Mouse (Mus musculus): ENCODE measurements at regions not wholly inside any gene's neighbourhood (a gene's known extent, or its start where the extent isn't known, plus 50 kb on each side); places are given as distances from the start of the nearest gene placed in this dataset.

GRCm38 (mm10) chr15:97596514-97597081 lies 109.0 kb downstream of the Rpap3 start:
- Histone ChIP-seq H3K9ac (ENCODE audit: low read depth, poor library complexity, severe bottlenecking) (no peak overlapping the region), H3K27ac (ENCODE audit: insufficient read depth, low read length) (peak overlapping the region; percentile 84), H3K4me1 (ENCODE audit: control insufficient read depth, insufficient read depth, low read length) (peaks cover 19% of the 10 kb centered on the region), H3K36me3 (ENCODE audit: control insufficient read depth, insufficient read depth, low read length, poor library complexity, severe bottlenecking) (no peaks in the 10 kb centered on the region), H3K27me3 (ENCODE audit: control insufficient read depth, insufficient read depth, low read length, poor library complexity, severe bottlenecking) (no peaks in the 10 kb centered on the region), H3K4me3 (ENCODE audit: low read depth, low read length) (no peak overlapping the region), H3K9me3 (replicated peaks; ENCODE audit: control insufficient read depth, insufficient read depth, low read length, poor library complexity, severe bottlenecking) (no peaks in the 10 kb centered on the region)
- TF ChIP-seq CTCF (IDR thresholded peaks at IDR 0.05; ENCODE audit: low read depth, low read length), result no peak
- no peak for TF ChIP-seq EP300 (IDR thresholded peaks at IDR 0.05; ENCODE audit: insufficient read depth, low read depth, low read length)
- TF ChIP-seq POLR2A (IDR thresholded peaks at IDR 0.05; ENCODE audit: insufficient read depth, low read length), result no peak

- Histone ChIP-seq H3K4me1 (ENCODE audit: control insufficient read depth, insufficient read depth, low read length) (peaks cover 22% of the 10 kb centered on the region), H3K9ac (ENCODE audit: low read depth, poor library complexity, severe bottlenecking) (peak overlapping the region; percentile 35; the same call in 1 of the 2 replicates)
Observed at GRCm38 (mm10) chr15:97595284-97595796, 110.3 kb downstream of the Rpap3 start.

GRCm38 (mm10) chr15:97593781-97594600 lies 111.6 kb downstream of the Rpap3 start:
- no peak for TF ChIP-seq CTCF (IDR thresholded peaks at IDR 0.05; ENCODE audit: low read depth, low read length)
- peak; percentile 73 for TF ChIP-seq EP300 (IDR thresholded peaks at IDR 0.05; ENCODE audit: insufficient read depth, low read depth, low read length)
- H3K27me3 ChIP-seq (ENCODE audit: control insufficient read depth, insufficient read depth, low read length, poor library complexity, severe bottlenecking), result no peaks in the 10 kb centered on the region
- H3K4me1 ChIP-seq (ENCODE audit: control insufficient read depth, insufficient read depth, low read length), result peaks cover 24% of the 10 kb centered on the region
- H3K27ac ChIP-seq (ENCODE audit: insufficient read depth, low read length), result peak overlapping the region; percentile 93
- H3K36me3 ChIP-seq (ENCODE audit: control insufficient read depth, insufficient read depth, low read length, poor library complexity, severe bottlenecking), result no peaks in the 10 kb centered on the region
- no peaks in the 10 kb centered on the region for H3K9me3 ChIP-seq (replicated peaks; ENCODE audit: control insufficient read depth, insufficient read depth, low read length, poor library complexity, severe bottlenecking)
- peak overlapping the region; percentile 26; the same call in 1 of the 2 replicates for H3K9ac ChIP-seq (ENCODE audit: low read depth, poor library complexity, severe bottlenecking)
- no peak overlapping the region for H3K4me3 ChIP-seq (ENCODE audit: low read depth, low read length)

More at GRCm38 (mm10) chr15:97595284-97595796, 110.3 kb downstream of the Rpap3 start:
- Histone ChIP-seq H3K27me3 (ENCODE audit: control insufficient read depth, insufficient read depth, low read length, poor library complexity, severe bottlenecking) (no peaks in the 10 kb centered on the region), H3K4me3 (ENCODE audit: low read depth, low read length) (no peak overlapping the region), H3K9me3 (replicated peaks; ENCODE audit: control insufficient read depth, insufficient read depth, low read length, poor library complexity, severe bottlenecking) (no peaks in the 10 kb centered on the region), H3K36me3 (ENCODE audit: control insufficient read depth, insufficient read depth, low read length, poor library complexity, severe bottlenecking) (no peaks in the 10 kb centered on the region), H3K27ac (ENCODE audit: insufficient read depth, low read length) (peak overlapping the region; percentile 93)
- TF ChIP-seq EP300 (IDR thresholded peaks at IDR 0.05; ENCODE audit: insufficient read depth, low read depth, low read length) (peak; percentile 97), CTCF (IDR thresholded peaks at IDR 0.05; ENCODE audit: low read depth, low read length) (no peak)

- H3K36me3 ChIP-seq (ENCODE audit: control insufficient read depth, insufficient read depth, low read length, poor library complexity, severe bottlenecking), result no peaks in the 10 kb centered on the region
- H3K27me3 ChIP-seq (ENCODE audit: control insufficient read depth, insufficient read depth, low read length, poor library complexity, severe bottlenecking), result no peaks in the 10 kb centered on the region
- no peak for TF ChIP-seq POLR2A (IDR thresholded peaks at IDR 0.05; ENCODE audit: insufficient read depth, low read length)
- peak; percentile 78 for TF ChIP-seq EP300 (IDR thresholded peaks at IDR 0.05; ENCODE audit: insufficient read depth, low read depth, low read length)
- TF ChIP-seq CTCF (IDR thresholded peaks at IDR 0.05; ENCODE audit: low read depth, low read length), result no peak
- no peaks in the 10 kb centered on the region for H3K9me3 ChIP-seq (replicated peaks; ENCODE audit: control insufficient read depth, insufficient read depth, low read length, poor library complexity, severe bottlenecking)
- H3K27ac ChIP-seq (ENCODE audit: insufficient read depth, low read length), result peak overlapping the region; percentile 93
- peaks cover 21% of the 10 kb centered on the region for H3K4me1 ChIP-seq (ENCODE audit: control insufficient read depth, insufficient read depth, low read length)
- no peak overlapping the region for H3K4me3 ChIP-seq (ENCODE audit: low read depth, low read length)
- peak overlapping the region; percentile 0 for H3K9ac ChIP-seq (ENCODE audit: low read depth, poor library complexity, severe bottlenecking)
Observed at GRCm38 (mm10) chr15:97592786-97593185, 112.8 kb downstream of the Rpap3 start.

- no peaks in the 10 kb centered on the region for H3K27me3 ChIP-seq (ENCODE audit: control insufficient read depth, insufficient read depth, low read length, poor library complexity, severe bottlenecking)
- H3K27ac ChIP-seq (ENCODE audit: insufficient read depth, low read length), result peak overlapping the region; percentile 93
- no peak overlapping the region for H3K9ac ChIP-seq (ENCODE audit: low read depth, poor library complexity, severe bottlenecking)
- no peaks in the 10 kb centered on the region for H3K36me3 ChIP-seq (ENCODE audit: control insufficient read depth, insufficient read depth, low read length, poor library complexity, severe bottlenecking)
- TF ChIP-seq CTCF (IDR thresholded peaks at IDR 0.05; ENCODE audit: low read depth, low read length) (no peak), EP300 (IDR thresholded peaks at IDR 0.05; ENCODE audit: insufficient read depth, low read depth, low read length) (no peak), POLR2A (IDR thresholded peaks at IDR 0.05; ENCODE audit: insufficient read depth, low read length) (no peak)
- H3K4me1 ChIP-seq (ENCODE audit: control insufficient read depth, insufficient read depth, low read length), result peaks cover 19% of the 10 kb centered on the region
- no peaks in the 10 kb centered on the region for H3K9me3 ChIP-seq (replicated peaks; ENCODE audit: control insufficient read depth, insufficient read depth, low read length, poor library complexity, severe bottlenecking)
- H3K4me3 ChIP-seq (ENCODE audit: low read depth, low read length), result no peak overlapping the region
Observed at GRCm38 (mm10) chr15:97591406-97591805, 114.2 kb downstream of the Rpap3 start.

Measured in ES-Bruce4 (cell line).